Mouse (Mus musculus): ENCODE measurements around the gene Calm2.

The Calm2 gene

DNA sequence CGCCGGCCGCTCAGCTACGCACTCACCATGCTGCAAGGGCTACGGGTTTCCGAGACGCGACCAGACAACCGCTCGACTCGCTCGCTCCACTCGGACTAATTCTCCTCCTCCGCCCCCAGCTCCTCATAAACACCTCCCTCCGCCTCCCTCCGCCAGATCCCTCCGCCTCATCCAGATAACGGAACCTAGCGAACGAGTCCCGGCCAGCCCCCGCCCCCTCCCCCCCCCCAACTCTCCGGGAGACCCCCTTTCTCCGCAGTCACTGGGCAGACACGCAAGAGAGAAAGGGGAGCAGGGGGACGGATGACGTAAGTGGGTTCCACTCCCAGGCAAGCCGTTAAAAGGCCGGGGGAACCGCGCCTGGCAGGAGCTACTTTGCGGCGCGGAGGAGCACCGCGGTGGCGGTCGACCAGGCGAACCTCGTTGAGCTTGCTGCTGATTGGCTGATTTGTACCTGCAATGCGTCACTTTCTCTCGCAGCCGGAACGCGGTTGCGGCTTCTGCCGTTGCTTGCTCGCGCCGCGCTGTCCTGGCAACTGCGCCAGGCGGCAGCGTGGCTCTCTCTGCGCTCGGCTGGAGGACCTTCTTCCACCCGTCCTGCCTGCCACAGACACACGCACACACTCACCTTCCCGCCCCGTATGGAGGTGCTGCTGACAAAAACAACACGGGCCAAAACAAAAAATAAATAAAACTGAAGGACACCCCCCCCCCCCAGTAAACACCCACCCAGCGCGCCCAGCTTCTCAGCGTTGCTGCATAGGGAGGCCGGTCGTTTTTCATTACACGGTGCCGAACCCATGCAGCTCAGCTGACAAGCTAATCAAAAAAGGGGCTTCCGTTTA lies at the start of gene Calm2:
Gene Calm2, minus strand, starts transcription at position 169 of the 845 bp plus-strand sequence.
- DNase-seq: peak; percentile 98

GRCm38 (mm10) chr17:87495504-87495903 lies 48.8 kb upstream of the Calm2 start:
- DNase-seq: no peak

DNA sequence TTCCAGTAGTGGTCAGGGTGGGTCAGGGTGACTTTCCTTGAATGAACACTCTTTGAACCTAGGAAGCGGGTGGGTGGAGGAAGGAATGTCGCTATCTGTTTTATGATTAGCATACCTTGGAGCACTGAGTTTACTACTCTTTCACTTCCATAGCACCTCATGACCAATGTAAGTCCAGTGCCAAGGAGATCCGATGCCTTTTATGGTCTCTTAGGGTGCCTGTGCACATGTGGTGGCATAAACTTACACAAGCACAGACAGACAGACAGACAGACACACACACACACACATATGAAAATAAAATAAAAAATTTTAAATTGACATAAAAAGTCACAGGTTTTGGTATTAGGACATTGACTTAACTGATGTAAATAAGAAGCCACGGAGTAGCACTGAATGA lies 47.6 kb upstream of the Calm2 start:
- DNase-seq: no peak

GRCm38 (mm10) chr17:87492286-87492685 lies 45.6 kb upstream of the Calm2 start:
- DNase-seq: no peak

DNA sequence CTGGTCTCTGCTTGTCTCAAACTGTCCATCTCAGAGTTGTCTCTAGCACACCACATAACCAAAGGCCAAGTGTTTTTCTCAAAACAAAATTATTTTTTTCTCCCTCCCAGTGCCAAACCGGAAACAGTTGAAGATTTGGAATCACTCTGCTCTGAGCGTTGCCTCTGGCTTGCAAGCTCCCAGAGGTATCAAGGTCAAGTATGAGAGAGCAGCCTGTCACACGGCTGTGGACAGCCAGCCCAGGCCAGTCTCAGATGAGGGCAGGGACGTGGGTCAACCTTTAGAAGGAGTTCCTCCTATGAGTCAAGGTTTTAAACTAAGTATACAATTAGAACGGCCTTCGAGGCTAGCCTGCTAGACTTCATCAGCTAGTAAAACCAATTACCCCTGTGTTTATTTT lies 43.6 kb upstream of the Calm2 start:
- peak; percentile 34 for DNase-seq

- DNase-seq: no peak
Observed at GRCm38 (mm10) chr17:87485751-87486150, 39.0 kb upstream of the Calm2 start.

DNA sequence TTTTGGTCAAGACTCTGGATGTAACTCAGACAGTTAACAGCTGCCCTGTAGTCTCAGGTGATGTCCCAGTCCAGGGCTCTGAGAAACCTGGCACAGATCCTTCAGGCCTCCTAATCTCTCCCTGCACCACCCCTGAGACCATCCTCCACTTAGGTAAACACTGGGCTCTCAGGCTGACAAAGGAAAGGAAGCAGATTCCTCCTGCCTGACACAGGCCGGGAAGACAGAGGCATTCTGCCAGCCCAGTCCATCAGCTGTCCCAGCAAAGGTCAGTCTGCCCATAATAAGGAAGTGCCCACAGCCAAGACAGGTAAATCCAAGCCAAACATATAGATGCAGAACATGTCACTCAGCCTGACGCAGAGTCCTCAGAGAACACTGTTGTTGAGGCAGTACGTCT lies 36.1 kb upstream of the Calm2 start:
- no peak for DNase-seq

- no peak for DNase-seq
Observed at GRCm38 (mm10) chr17:87478569-87478968, 31.8 kb upstream of the Calm2 start.

GRCm38 (mm10) chr17:87477611-87478010 lies 30.9 kb upstream of the Calm2 start:
- DNase-seq: no peak

DNA sequence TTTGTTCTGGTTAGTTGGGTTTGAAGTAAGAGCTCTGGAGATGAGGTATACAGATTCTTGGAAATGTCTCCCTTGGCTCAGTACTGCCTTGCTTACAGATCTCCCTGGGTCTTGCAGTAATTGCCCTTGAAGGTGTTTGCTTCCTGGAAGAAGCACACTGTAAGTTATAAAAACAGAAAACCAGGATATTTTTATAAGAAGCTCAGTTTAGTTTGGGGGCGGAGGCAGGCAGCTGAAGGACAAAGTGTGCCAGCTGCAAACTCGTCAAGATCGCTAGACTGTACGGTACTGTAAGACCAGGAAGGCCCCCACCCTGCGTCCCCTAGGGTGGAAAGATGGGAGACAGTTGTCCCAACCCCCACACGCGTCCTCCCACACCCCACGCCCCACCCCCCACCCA lies 28.6 kb upstream of the Calm2 start:
- DNase-seq: no peak

GRCm38 (mm10) chr17:87474501-87474795 lies 27.7 kb upstream of the Calm2 start:
- DNase-seq: no peak

DNA sequence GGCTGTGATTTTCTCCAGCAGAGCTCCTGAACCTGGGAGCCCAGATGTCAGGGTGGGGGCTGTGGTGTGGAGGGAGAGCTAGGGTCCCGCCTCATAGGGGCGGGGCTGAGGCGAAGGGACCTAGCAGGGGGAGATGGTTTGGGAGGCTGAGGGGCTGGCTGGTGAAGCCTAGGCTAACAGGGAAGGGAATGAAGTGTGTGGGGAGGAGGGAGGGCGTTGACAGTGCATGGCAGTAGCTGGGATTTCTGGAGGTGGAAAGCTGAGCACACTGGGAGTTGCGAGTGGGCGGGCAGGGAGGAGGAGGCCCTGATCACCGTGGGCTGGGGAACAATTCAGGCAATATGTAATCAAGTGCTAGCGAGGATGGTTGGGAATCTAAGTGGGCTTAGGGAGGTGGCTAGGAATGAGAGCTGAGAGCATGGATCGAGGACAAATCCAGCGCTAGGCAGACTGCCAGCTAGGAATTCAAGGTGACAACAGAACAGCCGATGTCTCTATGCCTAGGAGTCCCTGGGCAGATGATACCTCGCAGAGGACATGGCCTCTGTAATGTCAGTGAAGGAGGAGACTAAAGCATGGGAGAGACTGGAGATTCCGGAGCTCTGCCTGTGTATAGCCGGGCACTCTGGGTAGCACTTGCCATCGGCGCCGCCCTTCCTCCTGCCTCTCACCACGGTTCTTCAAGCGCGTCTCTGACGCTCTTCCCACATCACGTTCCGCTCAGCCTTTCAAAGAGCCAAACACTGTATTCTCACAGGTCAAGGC lies 27.2 kb upstream of the Calm2 start:
- DNase-seq: peak; percentile 40

DNA sequence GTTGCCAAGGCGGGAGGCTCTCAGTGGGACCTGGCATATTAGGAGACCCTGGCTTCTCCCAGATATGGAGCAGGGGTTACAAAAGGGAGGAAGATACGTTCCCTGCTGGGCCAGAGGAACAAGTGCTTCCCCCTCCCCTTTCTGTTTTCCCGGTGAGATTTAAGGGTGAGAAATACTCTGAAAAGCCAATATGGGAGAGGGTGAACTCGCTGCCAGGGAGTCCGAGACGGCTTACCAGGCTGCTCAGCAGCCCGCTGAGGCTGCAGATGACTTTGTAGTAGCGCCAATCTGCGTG lies 26.7 kb upstream of the Calm2 start:
- no peak for DNase-seq

GRCm38 (mm10) chr17:87472879-87473278 lies 26.1 kb upstream of the Calm2 start:
- DNase-seq: no peak

DNA sequence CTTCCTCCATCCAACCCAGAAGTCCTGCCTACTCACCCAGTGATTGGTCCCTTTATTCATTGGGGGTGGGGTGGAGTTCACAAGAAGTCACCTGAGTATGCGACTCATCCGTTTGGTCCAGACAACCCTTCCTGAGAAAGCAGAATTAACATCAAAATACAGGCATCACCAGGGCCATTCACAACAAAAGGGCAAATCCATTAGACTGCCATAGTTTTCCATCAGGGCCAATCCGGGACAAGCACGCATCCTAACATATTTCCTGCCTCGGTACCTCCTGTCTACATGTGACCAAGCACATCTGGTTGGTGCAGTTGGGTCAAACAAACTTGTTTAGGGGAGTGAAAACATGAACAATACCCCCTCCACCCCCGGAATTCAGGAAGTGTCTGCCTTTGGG lies 24.9 kb upstream of the Calm2 start:
- no peak for DNase-seq

DNA sequence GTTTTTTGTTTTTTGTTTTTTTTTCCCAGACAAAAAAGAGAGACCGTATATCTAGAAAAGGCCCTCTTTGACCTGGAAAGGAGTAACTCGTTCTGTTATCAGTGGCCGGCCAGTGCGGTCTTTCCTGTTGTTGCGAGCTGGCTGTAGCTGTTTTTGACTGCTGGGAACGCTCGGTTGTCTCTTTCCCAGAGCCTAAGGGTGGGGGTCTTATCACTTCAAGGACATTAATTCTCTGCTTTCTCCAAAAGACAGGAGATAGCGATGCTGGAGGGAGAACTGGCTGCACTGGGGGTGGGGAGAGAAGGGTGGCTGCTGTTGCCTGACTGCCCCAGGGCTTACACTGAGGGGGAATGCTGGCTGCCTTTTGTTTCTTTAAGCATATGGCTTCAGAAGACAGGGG lies 24.1 kb upstream of the Calm2 start:
- no peak for DNase-seq

GRCm38 (mm10) chr17:87470282-87470681 lies 23.5 kb upstream of the Calm2 start:
- DNase-seq: no peak

GRCm38 (mm10) chr17:87469428-87469827 lies 22.7 kb upstream of the Calm2 start:
- DNase-seq: no peak

DNA sequence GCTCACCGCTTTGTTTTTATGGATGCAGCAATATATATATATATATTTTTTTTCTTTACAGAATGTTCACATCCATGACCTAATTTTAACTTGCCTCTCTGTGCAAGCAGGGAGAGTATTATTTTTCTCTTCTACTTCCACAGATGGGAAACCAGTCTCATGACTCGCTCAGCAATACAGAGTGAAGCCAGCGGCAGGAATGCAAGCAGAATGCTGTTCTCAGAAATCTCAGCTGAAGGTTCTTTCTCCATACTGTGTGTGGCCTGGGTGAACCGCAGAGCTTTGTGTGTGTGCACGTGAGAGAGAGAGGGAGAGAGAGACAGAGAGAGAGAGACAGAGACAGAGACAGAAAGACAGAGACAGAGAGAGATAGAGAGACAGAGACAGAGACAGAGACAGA lies 21.9 kb upstream of the Calm2 start:
- DNase-seq: no peak

DNA sequence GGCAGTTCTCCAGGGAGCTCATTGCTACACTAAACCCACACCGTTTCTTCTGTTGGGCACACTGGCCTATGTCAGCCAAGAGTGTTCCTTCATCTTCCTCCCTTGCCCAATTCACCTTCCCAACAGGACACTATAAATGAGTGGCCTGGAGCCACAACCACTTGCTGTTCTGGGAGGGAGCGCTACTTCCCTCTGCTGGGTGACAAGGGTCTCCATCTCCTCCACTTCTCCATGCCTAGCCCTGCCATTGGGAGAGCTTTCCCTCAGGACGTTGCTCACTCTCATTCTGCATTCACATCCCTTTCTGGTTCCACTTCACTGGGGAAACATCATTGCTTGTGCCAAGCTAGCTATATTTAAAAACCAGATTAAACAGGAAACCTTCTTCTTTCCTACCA lies 14.8 kb upstream of the Calm2 start:
- no peak for DNase-seq

DNA sequence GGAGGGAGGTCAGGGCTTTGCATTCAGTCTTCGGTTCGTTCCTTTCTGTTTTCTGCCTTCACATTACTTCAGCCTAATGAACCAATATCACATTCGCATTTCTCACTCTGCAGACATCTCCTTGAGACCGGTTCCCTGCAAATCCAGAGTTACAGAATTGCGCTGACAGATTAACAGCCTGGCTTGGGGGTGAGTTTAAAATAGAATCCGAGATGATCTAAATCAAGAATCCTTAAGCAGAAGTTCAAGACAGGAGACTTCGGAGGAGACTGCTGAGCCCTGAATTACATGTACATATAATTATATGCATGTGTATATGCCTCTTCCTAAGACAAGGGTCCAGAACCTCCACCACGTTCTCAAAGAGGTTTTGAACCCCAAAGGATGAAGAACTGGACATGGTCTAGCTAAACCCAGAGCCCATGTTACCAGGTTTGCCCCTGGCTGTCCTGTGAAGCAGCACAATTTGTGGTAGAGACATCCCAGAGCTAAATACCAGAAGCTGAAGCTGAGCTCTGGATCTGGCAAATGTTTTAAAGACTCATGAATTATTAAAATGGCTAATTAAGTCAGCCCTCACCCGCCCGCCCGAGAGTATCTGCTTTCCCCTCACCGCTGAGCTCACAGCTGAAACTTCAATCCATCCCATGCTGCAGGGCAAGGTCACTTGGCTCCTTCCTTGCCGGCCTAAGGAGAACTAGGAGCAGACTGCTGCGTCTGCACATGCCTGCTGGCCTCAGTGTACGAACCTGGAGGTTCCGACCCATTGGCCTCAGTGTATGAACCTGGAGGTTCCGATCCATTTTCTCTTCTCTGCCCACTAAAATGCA lies 14.1 kb upstream of the Calm2 start:
- DNase-seq: peak; percentile 33

- no peak for DNase-seq
Observed at GRCm38 (mm10) chr17:87459750-87460668, 13.3 kb upstream of the Calm2 start.

Data from kidney, adult 18-20 months (tissue).